Mouse (Mus musculus): ENCODE data around the gene Syngr4. TPM values are rescaled to one million over a fixed set of nuclear protein-coding genes. Genes with fewer than 3 reads are reported as not detected.
A peak's percentile ranks its signal among the peaks of the same experiment; 100 is the strongest.
"Not testable (repeated sequence)": the region's sequence is repeated elsewhere in the genome, so short reads cannot be mapped to it uniquely, and the experiment has no call there.

The Syngr4 gene
- total RNA-seq, 1 experiment from 2014 or later = not detected

- ATAC-seq (replicated peaks; ENCODE audit: insufficient number of reproducible peaks, low FRiP score, low TSS enrichment, poor library complexity, severe bottlenecking) = no peak
Observed at GRCm38 (mm10) chr7:45917004-45917704, 20.6 kb upstream of the Syngr4 start.

GRCm38 (mm10) chr7:45916056-45917003 is 19.8 kb upstream of the Syngr4 start:
- peak; percentile 42 for ATAC-seq (replicated peaks; ENCODE audit: insufficient number of reproducible peaks, low FRiP score, low TSS enrichment, poor library complexity, severe bottlenecking)

- ATAC-seq (replicated peaks; ENCODE audit: insufficient number of reproducible peaks, low FRiP score, low TSS enrichment, poor library complexity, severe bottlenecking) = no peak
Observed at GRCm38 (mm10) chr7:45915011-45915410, 18.5 kb upstream of the Syngr4 start.

GRCm38 (mm10) chr7:45914067-45914466 is 17.6 kb upstream of the Syngr4 start:
- no peak for ATAC-seq (replicated peaks; ENCODE audit: insufficient number of reproducible peaks, low FRiP score, low TSS enrichment, poor library complexity, severe bottlenecking)

- no peak for ATAC-seq (replicated peaks; ENCODE audit: insufficient number of reproducible peaks, low FRiP score, low TSS enrichment, poor library complexity, severe bottlenecking)
Observed at GRCm38 (mm10) chr7:45909145-45909544, 12.6 kb upstream of the Syngr4 start.

GRCm38 (mm10) chr7:45908384-45908783 is 11.9 kb upstream of the Syngr4 start:
- ATAC-seq (replicated peaks; ENCODE audit: insufficient number of reproducible peaks, low FRiP score, low TSS enrichment, poor library complexity, severe bottlenecking) = no peak

- ATAC-seq (replicated peaks; ENCODE audit: insufficient number of reproducible peaks, low FRiP score, low TSS enrichment, poor library complexity, severe bottlenecking) = no peak
Observed at GRCm38 (mm10) chr7:45906622-45907021, 10.1 kb upstream of the Syngr4 start.

- no peak for ATAC-seq (replicated peaks; ENCODE audit: insufficient number of reproducible peaks, low FRiP score, low TSS enrichment, poor library complexity, severe bottlenecking)
Observed at GRCm38 (mm10) chr7:45902481-45903002, 6.0 kb upstream of the Syngr4 start.

- ATAC-seq (replicated peaks; ENCODE audit: insufficient number of reproducible peaks, low FRiP score, low TSS enrichment, poor library complexity, severe bottlenecking) = 0 out of 2 replicates have a peak, but pooled peaks have one; percentile 16
Observed at GRCm38 (mm10) chr7:45901562-45901961, 5.0 kb upstream of the Syngr4 start.

- ATAC-seq (replicated peaks; ENCODE audit: insufficient number of reproducible peaks, low FRiP score, low TSS enrichment, poor library complexity, severe bottlenecking) = not testable (repeated sequence)
Observed at GRCm38 (mm10) chr7:45898125-45898524, 1.6 kb upstream of the Syngr4 start.

- ATAC-seq (replicated peaks; ENCODE audit: insufficient number of reproducible peaks, low FRiP score, low TSS enrichment, poor library complexity, severe bottlenecking) = peak; percentile 34
Observed at GRCm38 (mm10) chr7:45897258-45897757, 794 bp upstream of the Syngr4 start.

- ATAC-seq (replicated peaks; ENCODE audit: insufficient number of reproducible peaks, low FRiP score, low TSS enrichment, poor library complexity, severe bottlenecking) = no peak
Observed at GRCm38 (mm10) chr7:45895931-45896516, 490 bp downstream of the Syngr4 start.

GRCm38 (mm10) chr7:45892651-45893050 is 3.9 kb downstream of the Syngr4 start:
- ATAC-seq (replicated peaks; ENCODE audit: insufficient number of reproducible peaks, low FRiP score, low TSS enrichment, poor library complexity, severe bottlenecking) = no peak

- ATAC-seq (replicated peaks; ENCODE audit: insufficient number of reproducible peaks, low FRiP score, low TSS enrichment, poor library complexity, severe bottlenecking) = no peak
Observed at GRCm38 (mm10) chr7:45887246-45887645, 9.3 kb downstream of the Syngr4 start.

- no peak for ATAC-seq (replicated peaks; ENCODE audit: insufficient number of reproducible peaks, low FRiP score, low TSS enrichment, poor library complexity, severe bottlenecking)
Observed at GRCm38 (mm10) chr7:45881011-45881410, 15.5 kb downstream of the Syngr4 start.

- ATAC-seq (replicated peaks; ENCODE audit: insufficient number of reproducible peaks, low FRiP score, low TSS enrichment, poor library complexity, severe bottlenecking) = no peak
Observed at GRCm38 (mm10) chr7:45880531-45880930, 16.0 kb downstream of the Syngr4 start.

GRCm38 (mm10) chr7:45878278-45878677 is 18.2 kb downstream of the Syngr4 start, which contains the start of gene Grin2d:
Gene Grin2d, minus strand, starts transcription at chr7:45878378.
- not testable (repeated sequence) for ATAC-seq (replicated peaks; ENCODE audit: insufficient number of reproducible peaks, low FRiP score, low TSS enrichment, poor library complexity, severe bottlenecking)

GRCm38 (mm10) chr7:45876895-45877294 is 19.6 kb downstream of the Syngr4 start:
- no peak for ATAC-seq (replicated peaks; ENCODE audit: insufficient number of reproducible peaks, low FRiP score, low TSS enrichment, poor library complexity, severe bottlenecking)

All from monocyte, adult 5-6 weeks (primary cell).